Mouse (Mus musculus) cerebellum, adult 18-20 months (tissue): ENCODE measurements around the gene Plin3.
"Not testable (repeated sequence)": the region's sequence is repeated elsewhere in the genome, so short reads cannot be mapped to it uniquely, and the experiment has no call there.

ENCODE experiments used
- DNase-seq, 2 experiments: peaks; one replicate each; pipeline ENCODE4 v3.0.0; 2021

Plin3 gene

DNA sequence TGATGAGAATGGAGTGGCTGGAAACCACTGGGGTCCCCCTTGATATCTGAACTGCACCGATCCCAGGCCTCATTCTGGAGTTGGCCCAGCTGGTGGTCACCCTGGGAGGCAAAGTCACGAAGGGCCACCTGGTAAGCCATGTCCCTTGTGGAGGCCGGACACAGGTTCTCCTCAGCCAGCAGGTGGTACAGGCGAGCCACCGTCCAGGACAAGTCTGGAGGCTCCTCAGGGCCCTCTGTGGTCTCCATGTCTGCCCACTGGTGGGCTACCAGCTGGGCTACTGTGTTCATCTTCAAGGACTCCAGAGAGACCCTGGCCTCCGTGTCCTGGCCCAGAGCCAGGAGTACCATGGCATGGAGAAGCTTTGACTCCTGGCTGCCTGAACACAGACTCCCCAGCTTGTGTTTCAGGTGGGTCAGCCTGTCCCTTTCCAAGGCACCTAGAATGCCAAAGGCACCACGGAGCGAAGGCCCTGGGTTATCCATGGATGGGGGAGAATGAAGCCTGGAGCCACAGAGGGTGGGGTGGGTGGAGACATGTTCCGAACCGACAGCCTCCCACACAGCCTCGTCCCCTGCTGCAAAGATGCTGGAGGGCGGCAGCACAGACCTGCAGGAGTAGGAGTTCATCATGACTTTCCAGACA lies 20.9 kb downstream of the Plin3 start:
- DNase-seq = no peak

DNA sequence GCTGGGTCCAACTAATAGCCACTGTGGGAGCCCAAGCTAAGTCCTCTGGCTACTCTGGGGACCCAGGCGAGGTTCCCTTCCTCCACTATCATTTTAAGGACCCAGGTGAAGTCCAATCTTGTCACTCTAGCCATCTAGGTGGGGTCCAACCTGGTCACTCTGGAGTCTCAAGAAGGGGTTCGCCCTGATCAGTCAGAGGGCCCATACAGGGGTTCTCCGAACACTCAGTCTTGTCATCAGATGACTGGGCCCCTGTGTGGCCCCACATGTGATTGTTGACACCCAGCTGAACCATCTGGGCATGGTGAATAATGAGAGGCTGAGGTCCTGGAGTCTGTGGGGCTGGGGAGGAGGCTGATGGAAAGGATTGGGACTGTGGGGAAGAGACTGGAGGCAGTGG lies 22.9 kb downstream of the Plin3 start:
- no peak for DNase-seq

DNA sequence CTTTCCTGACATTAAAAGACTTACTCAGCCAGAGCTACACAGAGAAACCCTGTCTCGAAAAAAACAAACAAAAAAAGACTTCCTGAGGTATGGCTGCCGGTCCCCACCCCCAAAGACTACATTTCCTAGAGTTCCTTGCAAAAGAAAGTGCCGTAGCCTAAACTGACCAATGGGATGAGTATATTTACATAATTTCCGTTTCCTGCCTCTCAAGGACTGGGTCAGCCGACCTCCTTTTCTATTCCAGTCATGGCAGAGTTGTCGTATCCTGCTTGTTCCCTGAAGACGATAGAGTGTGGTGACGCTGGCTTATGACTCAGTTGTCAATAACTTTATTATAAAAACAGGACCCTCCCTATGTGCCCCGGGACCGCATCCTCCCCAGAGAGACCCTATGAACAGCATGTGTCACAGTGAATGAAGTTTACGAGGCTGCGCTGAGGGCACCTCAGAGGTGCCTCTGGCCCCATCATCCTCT lies 23.5 kb downstream of the Plin3 start:
- DNase-seq = peak; percentile 71 to 77

DNA sequence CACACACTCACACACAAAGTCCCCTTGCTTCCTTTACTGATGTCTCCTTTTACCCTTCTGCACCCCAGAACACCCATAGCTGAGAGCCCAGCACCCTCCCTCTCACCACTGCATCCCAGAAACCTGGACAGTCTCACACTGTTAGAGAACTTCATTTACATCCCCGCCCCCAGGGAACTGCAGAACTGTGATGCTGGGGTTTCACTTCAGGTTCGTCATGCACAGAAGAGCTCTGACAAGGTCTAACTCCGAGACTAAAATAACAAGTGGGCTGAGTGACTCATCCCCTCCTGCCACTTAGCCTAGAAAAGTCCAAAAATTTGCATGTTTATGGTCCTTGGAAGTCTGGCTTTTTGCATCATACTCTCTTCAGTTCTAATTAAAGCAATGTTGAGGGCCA lies 26.4 kb downstream of the Plin3 start:
- DNase-seq = no peak

DNA sequence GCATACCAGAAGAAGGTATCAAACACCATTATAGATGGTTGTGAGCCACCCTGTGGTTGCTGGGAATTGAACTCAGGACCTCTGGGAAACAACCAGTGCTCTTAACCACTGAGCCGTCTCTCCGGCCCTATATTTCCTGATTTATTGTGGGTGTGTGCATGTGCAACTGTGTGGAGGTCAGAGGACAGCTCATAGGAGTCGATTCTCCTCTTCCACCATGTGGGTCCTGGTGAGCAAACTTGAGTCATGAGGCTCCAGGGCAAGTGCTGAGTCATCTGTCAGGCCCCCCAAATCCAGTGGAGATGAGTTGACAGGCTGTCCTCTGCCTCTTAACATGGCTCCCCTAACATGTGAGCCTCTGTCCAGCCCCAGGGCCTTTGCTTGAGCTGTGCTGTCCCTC lies 26.8 kb downstream of the Plin3 start:
- DNase-seq = no peak

DNA sequence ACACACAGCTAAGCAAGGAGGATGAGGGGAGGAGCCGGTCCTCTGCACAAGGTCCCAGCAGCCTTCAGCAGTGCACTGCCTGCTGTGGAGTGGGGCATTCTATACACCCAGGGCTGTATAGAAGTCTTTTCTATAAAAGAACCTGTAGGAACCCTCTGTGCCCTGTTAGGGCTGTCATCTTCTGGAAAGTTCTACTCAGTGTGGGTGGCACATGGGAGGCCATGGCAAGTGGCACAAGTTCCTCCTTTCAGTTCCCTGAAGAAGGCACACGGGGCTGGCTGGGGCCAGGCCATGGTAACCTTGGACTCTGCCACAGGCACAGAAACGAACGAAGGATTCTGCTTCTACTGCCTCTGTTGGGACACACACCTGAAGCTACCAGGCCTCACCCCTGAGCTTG lies 27.7 kb downstream of the Plin3 start:
- DNase-seq = no peak

DNA sequence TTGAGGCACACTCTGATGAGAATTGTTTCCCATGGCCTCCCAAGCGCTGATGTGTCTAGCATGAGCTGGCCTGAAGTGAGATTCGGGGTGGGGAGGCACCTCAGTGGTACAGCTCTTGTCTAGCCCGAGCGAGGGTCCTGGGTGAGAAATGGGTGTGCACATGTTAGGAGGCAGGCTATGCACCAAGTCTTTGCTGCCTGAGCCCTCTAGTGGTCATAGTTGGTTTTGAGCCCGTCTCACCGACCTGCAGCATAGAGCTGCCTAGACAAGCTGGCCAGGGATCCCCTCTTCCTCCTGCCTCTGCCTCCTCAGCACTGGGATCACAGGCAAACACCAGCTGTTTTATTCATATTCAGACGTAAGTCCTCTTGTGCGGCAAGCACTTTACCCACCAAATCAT lies 28.7 kb downstream of the Plin3 start:
- peak; percentile 82 to 86 for DNase-seq

DNA sequence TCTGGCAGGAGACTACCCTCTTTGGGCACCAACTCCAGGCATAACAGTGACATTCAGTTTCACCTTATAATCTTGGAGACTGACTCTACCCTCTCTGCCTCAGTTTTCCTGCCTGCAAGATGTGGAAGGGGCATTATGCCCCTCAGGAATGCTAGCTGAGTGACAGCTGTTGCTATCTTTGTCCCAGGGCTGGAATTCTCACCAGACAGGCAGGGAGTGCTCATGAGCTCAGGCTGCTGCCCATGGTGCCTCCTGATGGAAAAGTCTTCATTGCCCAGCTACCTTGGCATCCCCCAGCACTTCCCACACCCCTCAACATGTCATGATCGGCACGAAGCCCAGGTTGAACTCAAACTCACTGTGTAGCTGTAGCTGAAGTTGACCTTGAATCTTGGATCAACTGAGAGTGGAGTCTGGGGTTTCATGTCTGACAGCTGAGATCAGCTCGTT lies 30.0 kb downstream of the Plin3 start:
- no peak for DNase-seq

DNA sequence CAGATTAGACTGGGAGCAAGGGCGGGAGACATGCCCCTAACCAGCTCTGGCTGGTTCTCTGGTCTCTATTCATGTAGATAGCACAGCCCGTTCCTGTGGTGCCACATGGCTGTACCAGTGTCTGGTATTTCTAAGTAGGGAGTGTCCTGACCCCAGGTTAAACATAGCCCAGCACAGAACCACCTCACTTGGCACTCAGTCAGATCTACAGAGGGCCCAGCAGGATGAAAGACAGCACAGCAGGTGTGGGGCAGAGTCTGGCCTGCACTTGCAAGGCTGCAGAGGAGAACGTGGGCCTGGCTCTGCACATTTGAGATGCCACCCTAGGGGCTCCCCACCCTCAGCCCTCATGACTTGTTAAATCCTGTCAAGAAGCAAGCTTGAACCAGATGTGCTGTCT lies 31.5 kb downstream of the Plin3 start:
- no peak for DNase-seq

DNA sequence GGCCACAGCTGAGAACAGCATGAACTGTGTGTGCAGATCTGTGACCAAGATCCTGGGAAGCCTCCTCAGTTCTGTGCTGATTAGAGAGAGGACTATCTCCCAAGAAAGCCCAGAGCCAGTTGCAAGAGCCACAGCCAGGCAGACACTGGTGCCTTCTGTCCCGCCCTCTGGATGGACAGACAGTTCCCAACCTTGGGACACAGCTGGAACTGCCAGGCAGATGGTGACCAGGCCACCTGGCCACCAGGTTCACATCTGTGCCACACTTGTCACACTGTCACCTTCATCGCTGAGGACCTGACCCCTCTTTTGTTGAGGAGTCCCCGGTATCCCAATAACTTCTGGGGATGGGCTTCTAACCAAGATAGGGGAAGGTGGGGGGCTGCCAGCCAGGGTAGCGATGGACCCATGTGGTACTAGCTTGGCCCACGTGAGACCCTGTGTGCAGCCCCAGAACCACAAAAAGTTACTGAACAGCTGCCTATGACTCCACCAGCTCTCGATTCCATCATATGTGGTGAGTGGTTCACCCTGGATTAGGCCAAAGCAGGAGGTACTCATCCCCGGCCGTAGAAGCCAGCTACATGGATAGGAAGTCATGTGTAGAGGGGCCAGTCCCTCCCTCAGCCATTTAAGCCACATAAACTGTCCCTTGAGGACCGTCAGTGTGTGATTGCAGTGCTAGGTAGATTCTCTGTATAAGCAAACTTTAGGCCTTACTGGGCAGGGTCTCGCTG lies 33.2 kb downstream of the Plin3 start:
- no peak for DNase-seq

DNA sequence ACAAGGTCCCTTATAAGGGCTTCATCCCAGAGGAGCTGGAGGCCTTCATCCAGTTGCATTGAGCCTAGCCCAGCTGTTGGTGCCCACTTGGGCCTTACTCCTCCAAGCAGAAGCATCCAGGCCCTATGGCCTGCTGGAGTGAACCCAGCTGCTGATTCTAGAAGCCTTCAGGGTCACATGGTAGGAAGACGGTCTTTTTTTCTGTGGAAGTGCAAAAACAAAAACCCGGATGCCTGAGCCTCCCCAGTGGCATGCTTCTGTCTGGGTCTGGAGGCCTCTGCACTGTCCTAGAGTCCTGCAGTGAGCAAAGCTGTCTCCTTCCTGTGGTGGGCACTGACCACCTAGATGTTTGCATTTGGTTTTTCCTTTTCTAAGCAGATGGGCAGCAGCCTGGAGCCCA lies 33.9 kb downstream of the Plin3 start:
- not testable (repeated sequence) for DNase-seq

DNA sequence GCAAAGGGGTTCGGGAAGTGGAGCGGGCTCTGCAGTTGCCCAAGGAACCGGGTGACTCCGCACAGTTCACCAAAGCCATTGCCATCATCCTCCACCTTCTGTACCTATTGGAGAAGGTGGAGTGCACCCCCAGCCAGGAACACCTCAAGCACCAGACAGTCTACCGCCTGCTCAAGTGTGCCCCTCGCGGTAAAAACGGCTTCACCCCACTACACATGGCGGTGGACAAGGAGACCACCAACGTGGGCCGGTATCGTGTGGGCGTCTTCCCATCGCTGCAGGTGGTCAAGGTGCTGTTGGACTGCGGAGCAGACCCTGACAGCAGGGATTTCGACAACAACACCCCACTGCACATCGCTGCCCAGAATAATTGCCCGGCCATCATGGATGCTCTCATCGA lies 34.4 kb downstream of the Plin3 start:
- DNase-seq = not testable (repeated sequence)

DNA sequence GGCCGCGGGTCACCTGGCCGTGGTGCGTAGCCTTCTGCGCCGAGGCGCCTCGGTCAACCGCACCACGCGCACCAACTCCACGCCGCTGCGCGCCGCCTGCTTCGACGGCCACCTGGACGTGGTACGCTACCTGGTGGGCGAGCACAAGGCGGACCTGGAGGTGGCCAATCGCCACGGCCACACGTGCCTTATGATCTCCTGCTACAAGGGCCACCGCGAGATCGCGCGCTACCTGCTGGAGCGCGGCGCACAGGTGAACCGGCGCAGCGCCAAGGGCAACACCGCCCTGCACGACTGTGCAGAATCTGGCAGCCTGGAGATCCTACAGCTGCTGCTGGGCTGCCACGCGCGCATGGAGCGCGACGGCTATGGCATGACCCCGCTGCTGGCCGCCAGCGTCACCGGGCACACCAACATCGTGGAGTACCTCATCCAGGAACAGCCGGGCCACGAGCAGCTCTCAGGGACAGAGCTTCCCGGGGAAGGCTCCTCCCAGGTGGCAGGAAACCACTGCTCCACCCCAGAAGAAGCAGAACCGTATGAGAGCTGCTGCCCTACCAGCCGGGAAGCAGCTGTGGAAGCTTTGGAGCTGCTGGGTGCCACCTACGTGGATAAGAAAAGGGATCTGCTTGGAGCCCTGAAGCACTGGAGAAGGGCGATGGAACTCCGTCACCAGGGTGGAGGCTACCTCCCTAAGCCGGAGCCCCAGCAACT lies 35.3 kb downstream of the Plin3 start:
- DNase-seq = peak in 1 of 2 experiments; percentile 58

DNA sequence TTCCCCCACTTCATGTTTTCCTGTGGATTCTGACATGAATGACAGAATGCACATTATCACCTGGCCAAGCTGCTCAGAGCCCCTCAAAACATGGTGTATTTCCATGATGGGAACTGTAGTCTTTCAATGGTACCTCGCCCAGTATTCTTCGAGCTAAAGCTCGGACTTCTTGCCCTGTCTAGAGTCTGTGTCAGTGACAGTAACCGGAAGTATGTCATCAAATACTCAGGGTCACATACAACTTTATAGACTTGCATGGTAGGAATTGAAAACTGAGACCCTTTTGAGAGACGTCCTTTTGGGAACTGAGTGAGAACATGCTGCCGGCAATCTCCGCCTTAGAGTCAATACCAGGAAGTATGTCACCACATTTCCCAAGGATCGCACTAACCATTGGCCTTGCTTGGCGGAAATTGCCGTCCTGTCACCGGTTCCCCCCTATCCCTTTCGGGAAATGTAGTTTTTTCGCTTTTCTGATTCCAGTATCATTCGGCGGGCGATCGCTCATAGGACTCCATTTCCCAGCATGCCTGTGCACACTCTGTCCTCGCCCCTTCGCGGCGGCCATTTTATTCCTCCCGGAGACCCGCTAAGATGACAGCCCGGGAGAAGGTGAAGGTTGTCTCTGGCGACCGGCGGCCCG lies 36.3 kb downstream of the Plin3 start, which contains the start of gene Fem1a:
Gene Fem1a (plus strand): TSS at position 572 of the 643 bp plus-strand sequence.
- DNase-seq = peak; percentile 92 to 96

DNA sequence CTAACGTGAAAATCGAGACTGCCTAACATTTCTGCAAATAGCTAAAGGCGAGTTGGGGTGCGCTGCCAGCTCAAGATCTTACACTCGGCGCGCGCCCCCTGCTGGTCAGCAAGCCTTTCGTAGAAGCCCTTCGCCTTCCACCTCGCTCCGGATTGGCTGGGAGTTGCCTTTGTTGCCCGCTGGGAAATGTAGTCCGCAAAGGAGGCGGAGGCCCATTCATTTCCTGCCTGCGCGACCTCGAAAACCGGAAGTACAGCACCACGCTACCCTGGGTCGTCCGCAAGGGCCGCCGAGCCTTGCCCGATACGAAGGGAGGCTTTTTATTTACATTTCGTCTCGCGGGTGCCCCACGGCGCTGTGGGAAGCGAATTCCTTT lies 36.8 kb downstream of the Plin3 start:
- DNase-seq = peak; percentile 99 to 100

DNA sequence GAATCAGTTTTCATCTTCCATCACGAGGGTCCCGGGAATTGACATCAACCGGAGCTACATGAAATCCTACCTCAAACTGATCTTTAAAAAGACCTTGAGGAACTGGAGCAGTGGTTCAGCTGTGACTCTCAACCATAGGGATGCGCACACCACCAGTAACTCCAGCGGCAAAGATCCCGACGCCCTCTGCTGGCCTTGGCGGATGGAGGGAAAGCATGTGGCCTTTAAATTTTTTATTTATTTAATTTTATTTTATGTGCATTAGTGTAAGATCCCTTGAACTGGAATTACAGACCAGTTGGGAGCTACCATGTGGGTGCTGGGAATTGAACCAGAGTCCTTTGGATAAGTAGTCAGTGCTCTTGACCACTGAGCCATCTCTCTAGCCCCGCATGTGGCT lies 37.2 kb downstream of the Plin3 start:
- DNase-seq = peak; percentile 56 to 70

DNA sequence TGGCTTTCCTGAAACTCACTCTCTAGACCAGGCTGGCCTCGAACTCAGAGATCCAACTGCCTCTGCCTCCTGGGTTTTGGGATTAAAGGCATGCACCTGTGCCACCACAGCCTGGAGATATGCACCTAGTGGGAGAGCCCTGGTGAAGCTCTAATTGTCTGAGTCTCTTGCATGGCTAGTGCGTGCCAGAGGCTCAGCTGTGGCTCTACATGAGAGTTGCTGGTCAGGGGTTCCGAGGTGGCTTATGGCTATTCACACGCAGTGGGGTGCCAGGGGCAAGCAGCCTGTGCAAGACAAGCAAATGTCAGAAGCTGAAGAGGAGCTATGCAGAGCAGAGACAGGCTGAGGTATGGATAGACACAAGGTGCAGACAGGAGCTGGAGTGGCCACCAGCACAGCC lies 38.0 kb downstream of the Plin3 start:
- DNase-seq = no peak

DNA sequence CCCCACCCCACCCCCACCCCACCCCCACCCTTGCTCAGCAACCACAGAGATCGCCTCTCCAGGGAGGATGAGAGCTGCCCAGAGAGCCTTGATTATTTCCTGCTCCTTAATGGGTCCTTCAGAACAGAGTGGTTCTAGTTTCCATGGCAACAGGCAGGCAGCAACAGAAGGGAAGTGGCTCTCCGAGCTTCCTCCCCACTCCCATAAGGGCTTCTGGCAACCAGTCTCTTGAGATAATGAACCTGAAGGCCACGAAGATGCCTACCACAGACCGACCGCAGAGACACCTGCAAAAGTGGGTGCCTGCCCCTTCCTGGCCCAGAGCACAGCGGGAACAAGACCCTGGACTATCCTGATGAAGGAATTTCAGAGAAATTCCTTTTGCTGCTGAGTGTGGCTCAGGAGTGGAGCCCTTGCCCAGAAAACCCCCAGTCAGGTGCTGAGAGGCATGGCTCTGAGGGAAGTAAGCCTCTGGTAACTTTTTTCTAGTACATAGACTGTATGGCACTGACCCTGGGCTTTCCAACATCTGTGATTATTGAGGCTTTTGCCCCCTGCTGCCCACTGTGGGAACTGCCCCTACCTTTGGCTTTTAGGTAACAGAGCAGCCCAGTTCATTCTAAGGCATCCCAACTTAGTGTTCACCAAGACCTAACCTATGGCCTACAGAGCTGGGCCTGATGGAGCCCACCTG lies 41.4 kb downstream of the Plin3 start:
- DNase-seq = peak; percentile 61 to 70

DNA sequence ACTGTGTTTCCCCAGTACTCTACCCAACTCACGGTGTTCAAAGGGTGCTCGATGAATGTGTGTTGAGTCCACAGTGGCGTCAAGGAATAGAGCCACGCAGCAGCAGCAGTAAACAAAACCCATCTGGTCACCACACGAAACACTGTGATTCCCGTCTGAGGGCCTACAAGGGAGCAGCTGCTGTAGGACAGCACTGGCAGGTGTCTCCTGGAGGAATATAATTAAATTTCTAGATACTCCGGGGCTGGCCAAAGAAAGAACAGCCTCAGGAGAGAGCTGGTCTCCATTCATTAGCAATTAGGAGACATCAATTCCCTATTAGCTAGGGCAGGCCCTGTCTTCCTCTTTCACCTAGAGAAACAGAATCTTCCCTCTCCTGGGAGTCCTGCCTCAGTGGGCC lies 47.1 kb downstream of the Plin3 start:
- no peak for DNase-seq

DNA sequence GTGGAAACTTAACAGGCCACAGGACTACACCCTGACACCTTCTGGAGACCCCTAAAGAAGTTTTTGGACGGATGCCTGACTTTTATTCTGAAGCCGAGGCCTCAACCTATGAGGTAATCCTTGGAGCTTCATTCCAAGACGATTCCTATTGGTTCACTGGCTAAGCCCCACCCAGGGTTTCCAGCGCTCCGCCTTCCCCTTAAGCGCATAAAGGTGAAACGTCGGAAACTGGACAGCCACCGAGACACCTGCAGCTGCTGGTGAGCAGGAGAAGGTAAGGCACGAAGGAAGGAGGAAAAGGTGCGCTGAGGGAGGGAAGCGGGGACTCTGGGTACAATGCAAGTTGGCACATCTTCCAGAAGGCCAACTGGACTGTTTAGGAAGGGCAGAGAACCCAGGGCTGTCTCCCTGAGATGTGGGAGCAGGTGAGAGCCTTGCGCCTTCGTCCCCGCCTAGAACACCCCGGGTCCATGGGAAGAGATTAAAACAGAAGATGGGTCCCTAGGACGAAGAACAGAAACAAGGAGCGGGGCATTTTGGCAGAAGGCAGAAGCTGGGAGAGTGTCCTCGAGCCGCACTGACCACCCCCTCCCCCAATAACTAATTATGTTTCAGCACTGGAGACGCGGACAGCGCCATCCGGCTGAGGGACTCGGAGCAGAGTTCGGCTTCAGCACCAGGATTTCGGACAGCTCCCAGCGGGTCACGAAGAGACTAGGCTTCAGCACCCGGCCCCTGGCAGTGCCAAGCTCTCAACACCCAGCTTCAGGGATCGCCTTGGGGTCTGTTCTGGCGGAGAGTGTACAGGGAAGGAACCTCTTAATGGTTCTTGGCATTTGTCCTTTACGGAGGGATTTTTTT lies 50.9 kb downstream of the Plin3 start:
- DNase-seq = peak; percentile 89 to 91

DNA sequence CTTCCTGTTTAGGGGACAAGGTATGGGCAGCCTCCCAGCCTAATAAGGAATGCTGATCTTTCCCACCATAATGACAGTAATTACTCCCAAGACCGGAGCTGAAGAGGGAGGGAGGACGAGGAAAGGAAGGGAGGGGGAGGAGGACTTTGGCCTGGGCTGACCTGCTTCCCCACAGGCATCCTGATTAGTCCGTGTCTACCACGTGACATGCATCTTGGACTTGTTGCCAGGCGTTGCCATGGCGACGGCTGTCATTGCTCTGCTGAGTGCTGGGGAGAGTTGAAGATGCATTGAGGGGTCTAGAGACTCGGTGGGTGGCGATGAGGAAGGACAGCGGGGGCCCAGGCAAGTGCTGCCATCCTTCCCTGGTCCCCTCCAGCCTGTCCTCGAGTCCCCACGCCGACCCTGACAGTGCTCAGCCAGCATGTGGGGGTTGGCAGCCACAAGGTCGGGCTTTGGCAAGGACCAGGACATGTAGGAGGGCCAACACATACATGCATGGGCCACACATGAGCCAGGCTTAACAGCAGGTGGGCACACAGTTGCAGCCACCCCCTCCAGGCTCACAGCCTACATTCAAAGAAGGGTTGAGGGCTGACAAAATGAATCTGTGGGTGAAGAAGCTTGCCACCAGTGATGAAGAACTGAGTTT lies 58.7 kb downstream of the Plin3 start:
- DNase-seq = peak; percentile 87 to 94
